Mouse (Mus musculus): ENCODE measurements around the gene Slc24a2. TPM values are rescaled to one million over a fixed set of nuclear protein-coding genes. Genes with fewer than 3 reads are reported as not detected.

The Slc24a2 gene
- polyA plus RNA-seq, 1 experiment from 2014 or later, result 1.9 TPM

GRCm38 (mm10) chr4:87109331-87110059 is 120.8 kb downstream of the Slc24a2 start:
- no peaks in the 10 kb centered on the region for H3K27me3 ChIP-seq
- no peak overlapping the region for H3K4me3 ChIP-seq (replicated peaks)
- H3K27ac ChIP-seq, result no peak overlapping the region
- WGBS, result 77% methylated on average over 8 of the region's 8 CpGs
- no peaks in the 10 kb centered on the region for H3K36me3 ChIP-seq
- no peak overlapping the region for H3K9ac ChIP-seq (replicated peaks)
- ATAC-seq, result peak; percentile 40; the same call in 1 of the 2 replicates
- no peak overlapping the region for H3K4me2 ChIP-seq (replicated peaks)
- no peaks in the 10 kb centered on the region for H3K9me3 ChIP-seq
- H3K4me1 ChIP-seq (replicated peaks), result 0 out of 2 replicates have a peak, but pooled peaks cover 6% of the 10 kb centered on the region

GRCm38 (mm10) chr4:87100936-87101335 is 129.3 kb downstream of the Slc24a2 start:
- Histone ChIP-seq H3K27ac (no peak overlapping the region), H3K36me3 (no peaks in the 10 kb centered on the region), H3K4me1 (replicated peaks) (no peaks in the 10 kb centered on the region), H3K9me3 (no peaks in the 10 kb centered on the region), H3K4me3 (replicated peaks) (no peak overlapping the region), H3K4me2 (replicated peaks) (no peak overlapping the region), H3K27me3 (no peaks in the 10 kb centered on the region), H3K9ac (replicated peaks) (no peak overlapping the region)
- peak; percentile 17; the same call in 1 of the 2 replicates for ATAC-seq
- 81% methylated on average over 5 of the region's 5 CpGs for WGBS

GRCm38 (mm10) chr4:87096186-87096585 is 134.1 kb downstream of the Slc24a2 start:
- Histone ChIP-seq H3K4me2 (replicated peaks) (no peak overlapping the region), H3K9me3 (no peaks in the 10 kb centered on the region), H3K4me3 (replicated peaks) (no peak overlapping the region), H3K36me3 (no peaks in the 10 kb centered on the region), H3K27me3 (no peaks in the 10 kb centered on the region), H3K4me1 (replicated peaks) (no peaks in the 10 kb centered on the region), H3K27ac (no peak overlapping the region), H3K9ac (replicated peaks) (no peak overlapping the region)
- WGBS, result 86% methylated on average over 5 of the region's 5 CpGs
- no peak for ATAC-seq

- Histone ChIP-seq H3K9me3 (no peaks in the 10 kb centered on the region), H3K9ac (replicated peaks) (no peak overlapping the region), H3K27ac (no peak overlapping the region), H3K4me1 (replicated peaks) (no peaks in the 10 kb centered on the region), H3K4me3 (replicated peaks) (no peak overlapping the region), H3K4me2 (replicated peaks) (no peak overlapping the region), H3K27me3 (no peaks in the 10 kb centered on the region), H3K36me3 (no peaks in the 10 kb centered on the region)
- WGBS, result 81% methylated on average over 3 of the region's 3 CpGs
- ATAC-seq, result no peak
Measured at GRCm38 (mm10) chr4:87093612-87094011, 136.7 kb downstream of the Slc24a2 start.

- ATAC-seq, result no peak
- Histone ChIP-seq H3K27ac (no peak overlapping the region), H3K9ac (replicated peaks) (no peak overlapping the region), H3K27me3 (no peaks in the 10 kb centered on the region), H3K9me3 (no peaks in the 10 kb centered on the region), H3K4me3 (replicated peaks) (no peak overlapping the region), H3K4me2 (replicated peaks) (no peak overlapping the region), H3K4me1 (replicated peaks) (peaks cover 6% of the 10 kb centered on the region; the same call in 1 of the 2 replicates), H3K36me3 (no peaks in the 10 kb centered on the region)
Measured at GRCm38 (mm10) chr4:87090841-87091240, 139.4 kb downstream of the Slc24a2 start.

GRCm38 (mm10) chr4:87088713-87089112 is 141.6 kb downstream of the Slc24a2 start:
- Histone ChIP-seq H3K27me3 (no peaks in the 10 kb centered on the region), H3K4me1 (replicated peaks) (peaks cover 6% of the 10 kb centered on the region; the same call in 1 of the 2 replicates), H3K4me3 (replicated peaks) (no peak overlapping the region), H3K36me3 (no peaks in the 10 kb centered on the region), H3K9ac (replicated peaks) (no peak overlapping the region), H3K9me3 (no peaks in the 10 kb centered on the region), H3K27ac (no peak overlapping the region), H3K4me2 (replicated peaks) (no peak overlapping the region)
- ATAC-seq, result no peak
- 75% methylated on average over 6 of the region's 6 CpGs for WGBS

- ATAC-seq, result peak; percentile 66
Measured at GRCm38 (mm10) chr4:87087597-87087996, 142.7 kb downstream of the Slc24a2 start.

GRCm38 (mm10) chr4:87086933-87087577 is 143.2 kb downstream of the Slc24a2 start:
- Histone ChIP-seq H3K36me3 (no peaks in the 10 kb centered on the region), H3K27ac (peak overlapping the region; percentile 67), H3K4me1 (replicated peaks) (peaks cover 6% of the 10 kb centered on the region; the same call in 1 of the 2 replicates), H3K9ac (replicated peaks) (no peak overlapping the region), H3K4me3 (replicated peaks) (no peak overlapping the region), H3K27me3 (no peaks in the 10 kb centered on the region), H3K9me3 (no peaks in the 10 kb centered on the region), H3K4me2 (replicated peaks) (no peak overlapping the region)
- peak; percentile 89 for ATAC-seq
- WGBS, result 58% methylated on average over 11 of the region's 11 CpGs

More at GRCm38 (mm10) chr4:87087597-87087996, 142.7 kb downstream of the Slc24a2 start:
- no peak overlapping the region for H3K4me2 ChIP-seq (replicated peaks)
- H3K4me1 ChIP-seq (replicated peaks), result peaks cover 6% of the 10 kb centered on the region; the same call in 1 of the 2 replicates
- no peaks in the 10 kb centered on the region for H3K27me3 ChIP-seq
- H3K36me3 ChIP-seq, result no peaks in the 10 kb centered on the region
- H3K9me3 ChIP-seq, result no peaks in the 10 kb centered on the region
- peak overlapping the region; percentile 67 for H3K27ac ChIP-seq
- WGBS, result 85% methylated on average over 5 of the region's 5 CpGs
- no peak overlapping the region for H3K4me3 ChIP-seq (replicated peaks)
- no peak overlapping the region for H3K9ac ChIP-seq (replicated peaks)

- no peak for ATAC-seq
- 86% methylated on average over 6 of the region's 6 CpGs for WGBS
- Histone ChIP-seq H3K4me2 (replicated peaks) (no peak overlapping the region), H3K27me3 (no peaks in the 10 kb centered on the region), H3K4me3 (replicated peaks) (no peak overlapping the region), H3K9ac (replicated peaks) (no peak overlapping the region), H3K4me1 (replicated peaks) (no peaks in the 10 kb centered on the region), H3K9me3 (no peaks in the 10 kb centered on the region), H3K27ac (no peak overlapping the region), H3K36me3 (no peaks in the 10 kb centered on the region)
Measured at GRCm38 (mm10) chr4:87081321-87081720, 149.0 kb downstream of the Slc24a2 start.

GRCm38 (mm10) chr4:87079305-87079704 is 151.0 kb downstream of the Slc24a2 start:
- no peak for ATAC-seq
- H3K4me2 ChIP-seq (replicated peaks), result no peak overlapping the region
- H3K4me1 ChIP-seq (replicated peaks), result no peaks in the 10 kb centered on the region
- H3K9ac ChIP-seq (replicated peaks), result no peak overlapping the region
- 76% methylated on average over 4 of the region's 4 CpGs for WGBS
- H3K27ac ChIP-seq, result no peak overlapping the region
- H3K9me3 ChIP-seq, result no peaks in the 10 kb centered on the region
- no peaks in the 10 kb centered on the region for H3K36me3 ChIP-seq
- H3K4me3 ChIP-seq (replicated peaks), result no peak overlapping the region
- no peaks in the 10 kb centered on the region for H3K27me3 ChIP-seq

- no peak overlapping the region for H3K9ac ChIP-seq (replicated peaks)
- H3K4me2 ChIP-seq (replicated peaks), result no peak overlapping the region
- no peak overlapping the region for H3K27ac ChIP-seq
- H3K36me3 ChIP-seq, result no peaks in the 10 kb centered on the region
- no peaks in the 10 kb centered on the region for H3K9me3 ChIP-seq
- ATAC-seq, result no peak
- no peak overlapping the region for H3K4me3 ChIP-seq (replicated peaks)
- WGBS, result 70% methylated on average over 2 of the region's 2 CpGs
- H3K27me3 ChIP-seq, result no peaks in the 10 kb centered on the region
- no peaks in the 10 kb centered on the region for H3K4me1 ChIP-seq (replicated peaks)
Measured at GRCm38 (mm10) chr4:87078726-87079125, 151.6 kb downstream of the Slc24a2 start.

- Histone ChIP-seq H3K4me1 (replicated peaks) (no peaks in the 10 kb centered on the region), H3K4me2 (replicated peaks) (no peak overlapping the region), H3K27ac (no peak overlapping the region), H3K9me3 (no peaks in the 10 kb centered on the region), H3K36me3 (no peaks in the 10 kb centered on the region), H3K27me3 (no peaks in the 10 kb centered on the region), H3K4me3 (replicated peaks) (no peak overlapping the region), H3K9ac (replicated peaks) (no peak overlapping the region)
- WGBS, result 65% methylated on average over 3 of the region's 3 CpGs
- no peak for ATAC-seq
Measured at GRCm38 (mm10) chr4:87075761-87076160, 154.5 kb downstream of the Slc24a2 start.

Data from midbrain, embryonic 13.5 days (tissue).